Mouse (Mus musculus) thymus, postnatal 0 days (tissue): Measurements from ENCODE around the gene Yju2. TPM values are rescaled to one million over a fixed set of nuclear protein-coding genes. Genes with fewer than 3 reads are reported as not detected.

Experiments used
- DNase-seq: peaks from one replicate; pipeline ENCODE4 v3.0.0-alpha.2; 2015; ENCODE audit warnings: low spot score
- polyA plus RNA-seq: library from polyadenylated mRNA; unstranded; fragments of >200 nt; fragmentation: Nextera tagmentation; extraction: Ambion mirVana; gene quantifications from 2 replicates; pipeline ENCODE4 v1.2.1, GENCODE M21; 2015

Gene Yju2
- polyA plus RNA-seq, 1 experiment from 2014 or later: 32.0 TPM

DNA sequence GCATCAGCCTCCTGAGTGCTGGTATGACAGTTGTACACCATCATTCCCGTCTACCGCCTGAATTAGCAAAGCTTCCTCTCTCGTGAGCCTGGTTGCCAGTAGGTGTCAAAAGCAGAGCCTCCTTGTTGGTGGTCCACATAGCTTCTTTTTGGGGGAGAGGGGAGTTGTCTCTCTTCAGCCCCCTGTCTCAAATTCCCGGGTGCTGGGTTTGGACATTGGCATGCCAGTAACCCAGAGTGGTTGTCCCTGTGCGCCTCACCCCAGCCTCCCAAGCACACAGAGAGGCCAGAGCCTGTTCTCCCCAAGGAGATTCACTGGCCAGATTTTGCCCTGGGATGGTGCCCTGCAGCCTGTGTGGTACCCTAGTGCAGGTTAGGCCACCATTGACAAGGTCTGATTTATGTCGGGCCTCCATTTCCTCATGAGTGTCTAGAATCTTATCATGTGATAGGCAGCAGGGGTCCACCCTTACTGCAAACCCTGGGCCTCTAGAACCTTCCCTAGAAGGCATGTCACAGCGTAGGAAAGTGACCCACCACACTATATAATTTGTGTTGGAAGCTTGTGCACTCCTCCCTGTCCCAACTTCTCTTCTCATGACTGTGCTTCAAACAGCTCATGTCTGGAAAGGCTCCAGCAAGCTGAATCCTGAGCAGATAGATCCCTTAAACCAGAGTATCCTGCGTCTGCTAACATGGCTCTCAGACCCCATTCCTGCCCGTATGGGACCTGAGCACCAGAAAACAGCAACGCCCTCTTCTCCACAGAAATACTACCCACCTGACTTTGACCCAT is 1.2 kb downstream of the Yju2 start:
- DNase-seq: no peak

DNA sequence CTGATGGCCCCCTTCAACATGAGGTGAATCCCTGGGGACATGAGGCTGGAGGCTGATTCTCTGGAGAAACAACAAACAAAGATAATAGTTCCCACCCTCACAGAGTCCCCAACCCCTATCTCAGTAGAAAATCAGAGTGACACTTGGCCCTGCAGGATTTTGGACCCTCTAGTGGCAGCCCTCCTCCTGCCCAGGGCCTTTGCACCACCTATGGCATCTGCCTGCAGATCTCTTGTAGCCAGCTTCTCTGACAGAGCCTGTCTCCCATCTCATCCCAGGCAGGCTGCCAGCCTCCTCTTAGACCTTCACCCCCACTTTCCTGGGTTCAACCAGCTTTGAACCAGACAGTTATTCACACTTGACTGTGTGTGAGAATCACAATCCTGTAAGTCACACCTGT is 1.9 kb downstream of the Yju2 start:
- no peak for DNase-seq

DNA sequence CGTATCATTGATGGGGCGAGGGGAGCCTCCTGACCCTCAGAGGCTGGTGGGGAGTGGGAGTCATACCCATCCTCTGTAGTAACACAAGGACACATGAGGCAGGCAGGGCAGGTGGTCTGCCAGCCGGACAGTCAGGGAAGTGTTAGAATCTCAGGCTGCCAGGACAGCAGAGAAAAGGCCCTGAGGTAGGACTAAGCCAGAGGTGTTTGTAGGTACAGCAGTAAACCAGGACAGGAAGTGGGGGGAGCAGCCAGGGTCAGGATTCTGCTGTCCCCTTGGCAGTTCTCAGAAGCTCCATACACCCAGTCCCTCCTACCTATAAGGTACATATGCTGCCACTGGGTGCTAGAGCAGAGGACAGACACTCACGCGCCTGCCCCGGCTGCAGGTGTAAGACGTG is 2.7 kb downstream of the Yju2 start:
- DNase-seq: no peak

DNA sequence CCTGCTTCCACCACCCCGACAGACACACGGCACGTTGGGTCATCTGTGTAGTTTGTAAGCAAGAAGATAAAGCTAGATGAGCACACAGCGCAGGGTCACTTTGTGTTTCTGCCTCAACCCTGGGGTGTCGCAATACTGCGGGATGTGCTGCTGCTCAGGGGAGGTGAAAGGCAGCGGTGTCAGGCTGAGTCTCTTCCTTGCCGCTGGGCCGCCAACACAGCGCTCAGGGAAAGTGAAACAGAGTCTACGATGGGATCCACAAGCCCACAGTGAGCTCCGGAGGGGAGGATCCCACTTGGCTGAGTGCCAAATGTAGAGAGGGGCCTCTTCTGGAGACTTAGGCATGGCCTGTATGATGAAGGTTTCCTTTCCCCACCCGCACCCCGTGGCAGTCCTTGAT is 4.3 kb downstream of the Yju2 start:
- no peak for DNase-seq

DNA sequence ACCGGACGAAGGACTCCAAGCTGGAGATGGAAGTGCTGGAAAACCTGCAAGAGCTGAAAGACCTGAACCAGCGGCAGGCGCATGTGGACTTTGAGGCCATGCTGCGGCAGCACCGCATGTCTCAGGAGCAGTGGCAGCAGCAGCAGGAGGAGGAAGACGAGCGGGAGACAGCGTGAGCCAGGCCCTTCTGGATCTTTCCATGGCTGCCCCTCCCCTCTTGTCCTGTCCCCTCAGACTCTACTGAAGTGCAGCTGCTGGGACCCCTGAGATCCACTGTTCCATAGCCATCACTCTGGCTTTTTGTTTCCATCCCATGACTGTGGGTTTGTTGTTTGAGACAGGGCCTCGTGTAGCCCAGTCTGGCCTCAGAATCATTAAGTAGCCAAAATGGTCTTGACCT is 5.6 kb downstream of the Yju2 start:
- DNase-seq: no peak

DNA sequence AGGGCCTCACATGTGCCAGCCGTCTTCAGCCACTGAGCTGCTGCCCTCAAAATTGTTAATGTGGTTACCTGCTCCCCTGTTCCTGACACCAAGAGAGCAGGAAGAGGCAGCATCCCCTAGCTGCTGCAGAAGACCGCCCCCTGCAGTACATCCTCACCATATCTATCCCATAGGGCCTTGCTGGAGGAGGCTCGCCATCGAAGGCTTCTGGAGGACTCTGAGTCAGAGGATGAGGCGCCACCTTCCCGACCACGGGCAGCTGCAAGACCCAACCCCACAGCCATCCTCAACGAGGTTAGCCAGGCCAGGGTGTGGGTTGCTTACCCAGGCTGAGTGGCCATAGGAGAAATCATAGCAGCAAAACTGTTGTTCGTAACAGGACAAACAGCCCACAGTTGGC is 6.1 kb downstream of the Yju2 start:
- DNase-seq: no peak

DNA sequence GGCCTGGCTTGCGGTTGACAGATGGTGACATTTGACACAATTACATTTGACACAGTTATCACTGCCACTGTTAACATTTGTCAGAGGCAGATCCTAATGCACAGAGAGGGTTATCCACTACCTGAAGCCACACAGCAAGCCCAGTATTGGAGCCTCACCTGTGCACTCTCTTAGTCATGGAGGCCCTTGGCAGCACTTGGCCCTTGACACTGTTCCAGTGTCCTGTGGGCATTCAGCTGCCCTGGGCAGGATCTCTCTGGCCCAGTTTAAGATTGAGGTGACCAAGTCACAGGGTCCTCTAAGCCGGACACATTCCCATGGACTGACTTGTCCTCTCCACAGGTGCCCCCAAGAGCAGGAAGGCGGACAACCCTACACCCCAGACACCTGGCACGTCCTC is 8.3 kb downstream of the Yju2 start:
- DNase-seq: no peak

DNA sequence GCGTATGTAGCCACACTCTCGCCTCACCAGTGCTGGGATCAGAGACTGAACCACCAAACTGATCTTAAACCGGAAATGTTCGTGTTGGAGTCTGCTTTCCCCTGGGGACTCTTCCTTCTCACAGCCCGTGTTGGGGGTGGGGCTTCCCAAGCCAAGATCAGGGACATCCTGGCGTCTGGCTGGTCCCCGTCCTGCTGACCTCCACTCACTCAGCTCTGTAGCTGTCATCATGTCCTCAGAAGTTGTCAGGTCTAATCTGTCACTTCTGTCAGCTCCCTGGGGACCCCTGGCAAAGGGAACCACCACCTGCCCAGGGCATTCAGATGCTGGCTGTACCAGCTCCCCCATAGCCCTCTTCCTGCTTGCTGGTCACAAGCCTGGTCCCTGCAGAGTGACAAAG is 9.3 kb downstream of the Yju2 start:
- no peak for DNase-seq

DNA sequence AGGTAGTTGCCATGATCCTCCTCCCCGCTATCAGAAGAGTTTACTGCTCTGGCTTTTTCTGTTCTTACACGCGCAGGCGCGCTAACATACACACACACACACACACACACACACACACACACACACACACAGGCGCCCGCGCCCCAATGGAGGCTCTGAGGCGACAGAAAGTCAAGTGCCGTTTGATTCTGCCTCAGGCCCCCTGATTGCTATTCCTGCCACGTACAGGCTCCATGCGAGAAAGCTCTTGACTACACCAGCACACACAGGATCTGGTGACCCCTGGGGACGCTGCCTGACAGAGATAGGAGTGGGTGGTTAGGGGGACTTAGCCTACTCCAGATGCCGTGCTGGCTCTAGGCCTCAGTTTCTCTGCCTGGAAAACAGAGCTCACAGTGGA is 10.7 kb downstream of the Yju2 start:
- DNase-seq: no peak

DNA sequence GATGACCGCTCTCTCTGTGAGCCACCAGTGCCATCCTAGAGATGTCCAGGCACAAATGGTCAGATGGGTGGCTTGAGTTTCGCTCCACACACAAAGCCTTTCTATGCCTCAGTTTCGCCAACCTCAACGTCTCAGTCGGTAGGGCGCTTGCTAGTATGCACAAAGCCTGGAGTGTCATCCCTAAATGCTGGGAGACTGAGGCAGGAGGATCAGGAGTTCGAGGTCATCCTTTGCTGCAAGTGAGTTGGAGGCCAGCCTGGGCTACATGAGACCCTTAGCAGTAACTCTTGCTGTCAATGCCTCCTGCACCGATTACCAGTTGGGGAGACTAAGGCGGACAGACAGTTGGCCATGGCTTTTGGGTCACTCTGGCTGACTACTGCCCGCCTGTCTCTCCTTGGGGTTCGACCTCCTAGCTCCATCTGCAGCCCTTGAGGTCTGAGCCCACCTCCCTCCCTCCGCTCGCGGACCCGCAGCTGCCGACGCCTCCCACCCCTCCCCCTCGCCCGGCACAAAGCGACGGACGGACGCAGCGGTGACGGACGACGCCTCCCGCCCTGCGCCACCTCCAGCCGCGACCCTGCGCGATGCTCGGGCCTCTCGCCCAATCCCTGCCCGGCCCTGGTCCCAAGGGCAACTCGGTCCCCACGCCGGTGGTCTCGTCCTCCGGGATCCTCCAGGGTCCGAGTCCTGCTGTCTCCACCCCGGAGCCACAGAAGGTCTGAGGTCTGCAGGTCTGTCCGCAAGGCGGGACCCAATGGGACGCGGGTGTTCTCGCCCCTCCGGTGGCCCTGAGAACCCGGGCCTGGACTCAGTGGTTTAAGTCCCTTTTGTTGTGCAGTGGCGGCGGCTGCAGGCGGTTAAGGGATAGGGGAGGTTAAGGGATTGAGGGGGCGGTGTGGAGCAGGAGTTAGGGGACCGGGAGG is 11.3 kb downstream of the Yju2 start, which contains the start of gene Shd:
TSS of gene Shd (plus strand) at position 502 of the 926 bp plus-strand sequence.
- no peak for DNase-seq

DNA sequence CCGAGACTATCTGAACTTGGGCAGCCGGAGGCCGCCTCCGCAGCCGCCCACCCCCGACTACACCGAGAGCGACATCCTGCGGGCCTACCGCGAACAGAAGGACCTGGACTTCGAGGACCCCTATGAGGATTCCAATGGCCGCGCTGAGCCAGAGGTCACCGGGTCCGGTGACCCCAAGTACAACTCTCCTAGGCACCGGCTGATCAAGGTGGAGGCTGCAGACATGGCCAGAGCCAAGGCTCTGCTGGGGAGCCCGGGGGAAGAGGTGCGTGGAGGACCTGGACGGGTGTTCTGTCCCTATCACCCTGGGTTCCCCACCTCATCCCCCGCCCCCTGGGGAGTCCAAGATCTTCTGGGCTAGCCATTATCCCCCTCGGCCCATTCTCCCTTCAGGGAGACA is 12.6 kb downstream of the Yju2 start:
- no peak for DNase-seq

DNA sequence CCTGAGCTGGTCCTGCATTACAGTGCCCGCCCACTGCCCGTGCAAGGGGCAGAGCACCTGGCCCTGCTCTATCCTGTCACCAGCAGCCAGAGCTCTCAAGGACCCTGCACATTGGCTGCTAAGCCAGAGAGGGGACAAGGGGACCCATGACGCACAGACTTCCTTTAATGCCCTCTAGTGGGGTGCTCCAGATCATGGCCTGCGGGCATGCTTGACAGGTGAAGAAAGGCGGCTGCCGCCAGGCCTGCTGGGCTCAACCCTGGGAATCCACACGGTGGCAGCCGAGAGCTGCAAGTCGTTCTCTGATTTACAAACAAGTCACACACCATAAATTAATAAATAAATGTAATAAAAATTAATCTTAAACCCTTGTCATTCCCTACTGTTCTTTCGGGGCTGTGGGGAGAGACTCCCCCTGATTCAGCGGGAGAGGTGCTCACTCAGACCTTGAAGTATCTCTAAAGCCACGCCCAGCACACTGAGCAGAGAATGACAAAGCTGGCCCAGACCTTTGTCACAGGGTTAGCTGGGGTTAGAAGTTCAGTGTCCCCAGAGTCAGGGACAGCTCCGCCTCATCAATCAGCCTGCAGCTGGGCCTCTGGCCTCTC is 17.5 kb downstream of the Yju2 start:
- peak; percentile 85 for DNase-seq

DNA sequence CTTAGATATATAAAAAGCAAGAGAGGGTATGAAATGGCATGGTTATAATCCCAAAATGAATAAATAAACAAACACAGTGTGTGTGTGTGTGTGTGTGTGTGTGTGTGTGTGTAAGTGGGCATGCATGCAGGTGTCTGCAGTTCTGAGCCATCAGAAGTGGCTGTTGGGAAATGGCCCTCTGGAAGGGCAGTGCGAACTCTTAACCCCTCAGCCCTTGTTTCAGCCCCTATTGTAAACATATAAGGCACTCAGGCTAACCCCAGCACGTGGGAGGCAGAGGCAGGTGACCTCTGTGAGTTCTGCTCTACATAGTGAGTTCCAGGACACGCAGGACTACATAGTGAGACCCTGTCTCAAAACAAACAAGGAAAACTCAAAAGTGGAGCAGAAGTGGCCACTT is 18.4 kb downstream of the Yju2 start:
- DNase-seq: no peak

DNA sequence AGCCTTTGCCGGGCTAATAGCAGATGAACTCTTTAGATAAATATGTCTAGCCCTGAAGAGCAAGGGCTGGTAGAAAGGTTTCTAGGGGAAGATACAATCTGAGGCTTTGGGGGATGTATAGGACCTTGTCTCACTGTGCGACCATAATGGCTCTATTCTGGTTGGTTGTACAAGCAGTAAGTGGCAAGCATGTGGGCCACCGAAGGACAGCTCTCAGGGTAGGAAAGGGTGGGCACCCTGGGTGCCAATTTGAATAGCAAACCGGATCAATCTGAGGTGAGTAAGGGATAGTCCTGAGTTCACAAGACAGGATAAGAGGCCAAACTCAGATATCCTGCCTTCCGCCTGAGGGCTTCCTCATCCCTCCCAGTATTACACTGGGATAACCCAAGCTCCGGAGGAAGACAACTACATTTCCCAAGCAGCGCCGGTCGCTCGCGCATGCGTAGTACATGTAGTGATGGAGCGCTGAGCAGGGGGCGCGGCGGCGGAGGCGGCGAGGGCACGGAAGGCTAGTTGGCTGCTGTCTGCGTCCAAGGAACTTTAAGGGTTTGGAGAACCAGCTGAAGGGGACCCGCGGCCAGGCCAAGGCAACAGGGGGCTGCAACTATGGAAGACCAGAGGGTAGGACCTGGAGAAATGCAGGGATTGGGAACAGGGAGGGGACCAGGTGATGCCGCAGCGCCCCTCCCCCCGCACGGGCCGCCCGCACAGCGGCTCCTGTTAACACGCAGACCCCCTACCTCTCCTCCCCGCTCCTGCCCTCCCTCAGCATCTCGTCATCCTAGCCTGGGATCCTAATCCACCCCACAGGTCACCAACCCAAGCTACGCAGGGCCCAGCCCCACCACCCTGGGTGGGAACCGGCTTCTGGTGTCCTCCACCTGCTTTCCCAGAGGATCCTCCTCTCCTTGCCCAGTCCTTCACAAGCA is 27.4 kb downstream of the Yju2 start, which contains the start of gene Fsd1:
TSS of gene Fsd1 (plus strand) at position 480 of the 932 bp plus-strand sequence.
- DNase-seq: peak; percentile 50

DNA sequence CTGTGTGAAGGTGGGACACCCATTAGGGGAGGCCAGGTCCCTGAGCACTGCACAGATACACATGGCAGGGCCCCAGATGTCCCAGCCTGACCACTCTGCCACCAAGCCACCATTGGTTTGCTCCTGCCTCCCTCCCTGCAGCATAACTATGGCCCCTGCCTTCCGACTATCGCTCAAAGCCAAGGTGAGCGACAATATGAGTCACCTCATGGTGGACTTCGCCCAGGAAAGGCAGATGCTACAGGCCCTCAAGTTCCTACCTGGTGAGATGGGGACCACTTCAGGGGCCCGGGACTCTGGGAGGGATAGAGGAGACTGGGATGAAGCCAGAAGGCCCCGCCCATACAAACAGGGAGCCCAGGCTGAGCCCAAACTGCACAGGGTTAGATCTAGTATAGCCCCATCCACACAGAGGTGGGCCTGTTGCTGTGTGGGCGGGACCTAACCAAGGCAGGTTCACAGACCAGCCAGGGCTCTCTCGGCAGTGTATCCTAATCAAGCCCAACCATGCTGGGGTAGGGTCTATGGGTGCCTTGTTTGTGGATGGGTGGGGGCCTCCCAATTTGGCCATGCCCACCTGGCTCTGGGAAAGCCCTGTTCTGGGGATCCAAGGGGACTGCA is 31.5 kb downstream of the Yju2 start:
- DNase-seq: no peak

DNA sequence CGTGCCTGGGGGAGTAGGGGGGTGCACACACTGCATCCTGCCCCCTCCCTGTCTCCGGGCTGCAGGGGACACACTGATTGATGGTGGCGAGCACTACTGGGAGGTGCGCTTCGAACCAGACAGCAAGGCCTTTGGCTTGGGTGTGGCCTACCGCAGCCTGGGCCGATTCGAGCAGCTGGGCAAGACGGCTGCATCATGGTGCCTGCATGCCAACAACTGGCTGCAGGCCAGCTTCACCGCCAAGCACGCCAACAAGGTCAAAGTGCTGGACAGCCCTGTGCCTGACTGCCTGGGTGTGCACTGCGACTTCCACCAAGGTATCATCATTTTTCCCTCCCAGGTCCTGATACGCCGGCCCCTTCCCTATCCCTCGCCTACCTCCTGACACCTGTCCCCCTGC is 37.1 kb downstream of the Yju2 start:
- DNase-seq: no peak

DNA sequence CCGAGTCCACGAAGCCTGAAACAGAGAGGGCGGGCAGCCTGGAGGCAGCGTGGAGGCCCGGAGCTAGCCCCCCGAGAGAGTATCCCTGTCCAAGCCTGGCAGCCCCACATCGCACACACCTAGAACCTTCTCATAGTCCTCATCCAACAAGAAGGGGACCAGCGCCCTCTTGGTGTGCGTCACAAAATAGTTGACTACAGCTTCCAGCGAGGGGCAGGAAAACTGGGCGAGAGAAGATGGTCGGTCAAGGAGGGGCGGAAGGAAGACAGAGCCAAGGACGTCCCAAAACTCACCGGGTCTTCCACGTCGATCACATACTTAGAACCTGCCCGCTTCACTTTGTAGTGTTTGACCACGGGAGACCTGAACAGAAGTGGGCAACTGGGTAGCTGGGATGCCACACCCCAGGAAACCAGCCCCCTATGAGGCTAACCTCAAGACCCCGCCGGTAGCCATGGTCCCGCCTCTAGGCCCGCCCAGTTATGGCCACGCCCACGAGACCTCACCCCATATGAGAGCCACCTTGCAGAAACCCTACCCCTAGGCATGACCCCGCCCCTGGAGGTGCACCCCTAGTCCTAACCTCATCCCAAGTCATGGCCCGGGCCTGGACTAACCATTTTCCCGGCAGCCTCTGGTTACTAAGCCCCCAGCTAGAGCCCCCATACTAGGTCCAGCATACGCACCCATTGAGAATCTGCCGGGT is 41.0 kb downstream of the Yju2 start:
- DNase-seq: no peak

DNA sequence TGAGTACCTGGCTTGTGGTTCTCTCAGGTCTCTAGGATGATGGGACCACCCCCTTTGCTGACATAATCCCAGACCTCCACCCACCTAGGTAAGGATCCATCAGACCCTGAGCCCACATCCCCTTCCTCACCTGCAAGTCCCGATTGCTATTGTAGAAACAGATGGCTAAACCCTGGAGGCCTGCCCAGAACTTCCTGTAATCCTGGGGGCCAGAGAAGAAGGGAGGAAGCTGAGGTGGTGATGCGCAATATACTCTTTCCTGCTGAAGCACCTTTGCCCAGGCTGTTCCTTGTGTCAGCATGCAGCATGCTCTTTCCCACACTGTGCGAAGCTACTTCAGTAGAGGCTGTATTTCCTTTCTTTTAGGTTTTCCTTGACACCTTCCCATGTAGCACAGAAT is 44.1 kb downstream of the Yju2 start:
- DNase-seq: no peak

DNA sequence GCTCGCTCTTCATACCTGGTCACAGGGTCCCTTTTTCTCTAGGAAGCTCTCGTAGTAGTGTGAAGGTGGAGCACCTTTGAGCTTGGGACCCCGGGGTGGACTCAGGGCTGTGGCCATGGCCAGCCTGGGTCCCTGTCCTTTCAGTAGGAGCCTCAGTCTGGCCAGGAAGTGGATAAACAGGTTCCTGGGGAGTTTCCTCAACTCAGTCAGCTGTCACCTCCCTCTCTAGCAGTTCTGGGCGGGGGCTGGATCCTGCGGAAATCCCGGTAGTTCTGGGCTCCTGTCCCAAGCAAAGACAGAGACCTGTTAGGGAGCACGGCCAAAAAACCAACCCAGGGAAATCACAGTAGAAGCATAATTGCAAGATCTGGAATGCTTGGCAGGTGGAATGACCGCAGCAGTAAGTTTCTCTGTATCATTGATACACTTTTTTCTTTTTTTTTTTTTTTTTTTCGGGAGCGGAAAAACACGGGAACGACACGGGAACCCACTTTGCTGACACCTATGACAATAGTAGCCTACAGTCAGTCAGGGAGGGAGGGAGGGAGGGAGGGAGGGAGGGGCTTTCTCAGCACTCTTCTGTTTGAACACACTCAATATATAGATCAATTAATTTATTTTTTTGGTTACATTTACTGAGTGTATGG is 46.6 kb downstream of the Yju2 start, which contains the start of the genes Stap2 and Mpnd:
TSS of gene Stap2 (minus strand) at position 170 of the 647 bp plus-strand sequence.
TSS of gene Mpnd (plus strand) at position 297 of the 647 bp plus-strand sequence.
- DNase-seq: peak; percentile 66
